Mouse (Mus musculus) heart, postnatal 0 days (tissue): Measurements from ENCODE around the gene Mcm8. TPM values are rescaled to one million over a fixed set of nuclear protein-coding genes. Genes with fewer than 3 reads are reported as not detected.
A peak's percentile ranks its signal among the peaks of the same experiment; 100 is the strongest.

ENCODE experiments used
- ATAC-seq: fragments of 200-750 bp; cut with Nextera tagmentation; 2 replicates; pipeline ENCODE4 v1.8.0; 2017; ENCODE audit warnings: low read depth, moderate number of reproducible peaks, moderate library complexity; ENCODE audit not compliant: insufficient read depth
- DNase-seq: peaks from one replicate; pipeline ENCODE4 v3.0.0-alpha.2; 2016; ENCODE audit warnings: low spot score
- H3K27ac ChIP-seq: fragments of 300-500 bp; sonication (generic); 2 replicates; pipeline ENCODE4 v1.5.1; 2014; ENCODE audit warnings: low read depth, mild to moderate bottlenecking
- H3K27me3 ChIP-seq: fragments of 300-500 bp; sonication (generic); 2 replicates; pipeline ENCODE4 v1.6.1; 2014; ENCODE audit warnings: low read length, mixed read lengths; ENCODE audit not compliant: control insufficient read depth, insufficient read depth
- H3K36me3 ChIP-seq: fragments of 300-500 bp; sonication (generic); replicated peaks from 2 replicates; pipeline ENCODE4 v1.6.1; 2014; ENCODE audit warnings: low read length, mixed read lengths; ENCODE audit not compliant: control insufficient read depth, insufficient read depth
- H3K4me1 ChIP-seq: fragments of 300-500 bp; sonication (generic); 2 replicates; pipeline ENCODE4 v1.6.1; 2014; ENCODE audit warnings: antibody characterized with exemption; ENCODE audit not compliant: control insufficient read depth, insufficient read depth
- H3K4me2 ChIP-seq: fragments of 300-500 bp; sonication (generic); 2 replicates; pipeline ENCODE4 v1.6.1; 2014; ENCODE audit warnings: low read depth, mild to moderate bottlenecking, low read length, moderate library complexity
- H3K4me3 ChIP-seq: fragments of 300-500 bp; sonication (generic); 2 replicates; pipeline ENCODE4 v1.5.1; 2014; ENCODE audit warnings: low read depth, low read length
- H3K9ac ChIP-seq: fragments of 300-500 bp; sonication (generic); replicated peaks from 2 replicates; pipeline ENCODE4 v1.6.1; 2014; ENCODE audit warnings: low read depth, low read length, mixed read lengths
- H3K9me3 ChIP-seq: fragments of 300-500 bp; sonication (generic); replicated peaks from 2 replicates; pipeline ENCODE4 v1.6.1; 2016; ENCODE audit warnings: low read length; ENCODE audit not compliant: control insufficient read depth
- CTCF ChIP-seq: IDR thresholded peaks from 2 replicates; pipeline ENCODE4 v1.5.1; 2016; ENCODE audit warnings: antibody characterized with exemption, control low read depth, low read depth
- EP300 ChIP-seq: IDR thresholded peaks from 2 replicates; pipeline ENCODE4 v1.6.1; 2016; ENCODE audit warnings: antibody characterized with exemption, low read depth
- WGBS: fragments of 180-500 bp; shearing (Covaris S2); extraction: QIAGEN DNeasy Blood & Tissue Kit; methylation state at CpG from one replicate; pipeline ENCODE4 v1.1.7; 2014; 5-methylcytosine and 5-hydroxymethylcytosine counted together
- polyA plus RNA-seq: library from polyadenylated mRNA; unstranded; fragments of >200 nt; fragmentation: Nextera tagmentation; extraction: Ambion mirVana; gene quantifications from 2 replicates; pipeline ENCODE4 v1.2.1, GENCODE M21; 2015
- total RNA-seq: library from RNA; depleted of rRNA; stranded (reverse); fragments of >200 nt; gene quantifications from 2 replicates; pipeline ENCODE4 v1.2.3, GENCODE M21; 2014; ENCODE audit warnings: low replicate concordance

The Mcm8 gene
- total and polyA plus RNA-seq, 2 experiments from 2014 or later, result 2.1 to 4.0 TPM

DNA sequence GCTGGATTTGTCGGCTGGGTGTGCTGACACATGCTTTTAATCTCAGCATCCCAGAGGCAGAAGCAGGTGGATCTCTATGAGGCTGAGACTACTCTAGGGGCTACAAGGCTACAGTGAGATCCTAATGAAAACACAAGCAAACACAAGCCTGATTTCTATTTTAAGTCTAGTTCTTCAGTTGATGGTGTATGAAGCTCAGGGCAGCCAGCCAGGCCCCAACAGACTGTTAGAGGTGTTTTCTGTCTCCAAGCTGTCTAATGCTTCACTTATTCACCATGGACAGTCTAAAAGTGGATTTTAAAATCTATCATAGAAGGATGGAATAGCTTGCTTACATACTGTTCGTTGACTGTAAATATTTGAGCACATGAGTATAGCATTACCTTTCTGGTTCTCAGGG, 45.5 kb downstream of the Mcm8 start:
- Histone ChIP-seq H3K9me3 (no peaks in the 10 kb centered on the region), H3K27ac (0 out of 2 replicates have a peak overlapping the region, but pooled peaks have one; percentile 2), H3K27me3 (no peaks in the 10 kb centered on the region), H3K4me3 (no peak overlapping the region), H3K36me3 (peaks cover 20% of the 10 kb centered on the region), H3K4me2 (no peak overlapping the region), H3K9ac (no peak overlapping the region), H3K4me1 (peaks cover 4% of the 10 kb centered on the region; the same call in 1 of the 2 replicates)
- TF ChIP-seq CTCF, result no peak
- ATAC-seq, result no peak
- WGBS, result 80% methylated on average over 2 of the region's 2 CpGs
- no peak for DNase-seq

DNA sequence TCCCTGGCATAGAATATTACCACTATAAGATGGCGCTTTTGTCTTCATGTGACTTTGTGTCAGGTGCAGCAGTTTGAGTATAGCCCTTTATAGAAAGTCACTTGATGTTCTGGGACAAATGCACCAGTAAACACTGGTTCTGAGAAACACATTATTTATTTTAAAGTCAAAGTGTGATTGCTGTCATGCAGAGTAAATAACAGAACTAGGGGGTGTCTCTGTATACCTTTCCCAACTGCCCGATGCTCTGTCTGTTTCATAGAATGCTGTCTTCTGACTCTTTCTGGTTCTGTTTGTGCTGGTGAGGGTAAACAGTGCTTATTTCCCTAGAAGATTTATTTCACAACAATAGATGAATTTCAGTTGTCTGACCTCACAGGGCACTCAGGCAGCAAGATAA, 47.4 kb downstream of the Mcm8 start:
- DNase-seq, result no peak
- ATAC-seq, result no peak
- Histone ChIP-seq H3K4me3 (no peak overlapping the region), H3K27ac (no peak overlapping the region), H3K36me3 (peaks cover 32% of the 10 kb centered on the region), H3K27me3 (no peaks in the 10 kb centered on the region), H3K9ac (no peak overlapping the region), H3K4me2 (no peak overlapping the region), H3K4me1 (peaks cover 4% of the 10 kb centered on the region; the same call in 1 of the 2 replicates), H3K9me3 (no peaks in the 10 kb centered on the region)
- WGBS, result 96% methylated on average over 2 of the region's 2 CpGs
- TF ChIP-seq EP300 (no peak), CTCF (no peak)

DNA sequence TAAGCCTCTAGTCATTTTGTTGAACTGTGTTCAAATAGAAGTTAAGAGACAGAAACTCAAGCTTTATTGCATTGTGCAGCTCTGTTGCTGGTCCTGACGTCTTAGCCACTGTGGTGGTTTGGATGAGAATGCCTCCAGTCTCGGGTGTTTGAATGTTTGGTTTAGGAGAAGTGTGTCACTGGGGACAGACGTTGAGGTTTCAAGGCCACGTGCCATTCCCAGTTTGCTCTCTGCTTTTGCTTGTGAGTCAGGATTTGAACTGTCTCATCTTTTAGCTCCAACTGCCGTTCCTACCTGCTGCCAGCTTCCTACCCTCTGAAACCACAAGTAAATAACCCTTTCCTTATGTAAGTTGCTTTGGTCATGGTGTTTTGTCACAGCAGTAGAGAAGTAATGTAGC, 51.6 kb downstream of the Mcm8 start:
- Histone ChIP-seq H3K27ac (no peak overlapping the region), H3K4me2 (no peak overlapping the region), H3K9me3 (no peaks in the 10 kb centered on the region), H3K36me3 (peaks cover 32% of the 10 kb centered on the region), H3K4me1 (no peaks in the 10 kb centered on the region), H3K27me3 (no peaks in the 10 kb centered on the region), H3K9ac (no peak overlapping the region), H3K4me3 (no peak overlapping the region)
- 73% methylated on average over 5 of the region's 5 CpGs for WGBS
- ATAC-seq, result no peak
- TF ChIP-seq EP300 (no peak), CTCF (no peak)
- no peak for DNase-seq

DNA sequence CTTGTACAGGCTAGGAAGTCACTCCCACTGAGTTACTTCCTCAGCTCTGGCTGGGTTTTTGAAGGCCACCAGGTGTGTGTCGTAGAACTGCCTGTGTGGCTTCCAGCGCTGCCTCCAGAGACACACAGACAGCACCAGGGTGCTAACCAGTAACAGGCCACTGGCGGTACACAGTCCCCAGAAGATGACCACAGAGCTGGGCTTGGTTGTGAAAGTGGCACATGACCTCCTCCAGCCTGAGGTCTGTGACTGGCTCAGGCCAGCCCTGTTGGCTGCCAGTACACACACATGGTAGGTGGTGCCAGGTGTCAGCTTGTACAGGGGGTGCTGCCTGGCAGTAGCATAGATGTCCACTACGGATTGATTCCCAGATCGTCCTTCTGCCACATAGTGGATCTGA, 53.7 kb downstream of the Mcm8 start:
- ATAC-seq (no peak), DNase-seq (no peak)

GRCm38 (mm10) chr2:132870286-132870685, 54.3 kb downstream of the Mcm8 start:
- DNase-seq, result no peak
- H3K27ac ChIP-seq, result no peak overlapping the region
- H3K4me1 ChIP-seq, result no peaks in the 10 kb centered on the region
- no peak overlapping the region for H3K4me2 ChIP-seq
- peaks cover 19% of the 10 kb centered on the region for H3K36me3 ChIP-seq
- no peak overlapping the region for H3K9ac ChIP-seq
- no peaks in the 10 kb centered on the region for H3K27me3 ChIP-seq
- H3K9me3 ChIP-seq, result no peaks in the 10 kb centered on the region
- TF ChIP-seq EP300 (no peak), CTCF (no peak)
- no peak overlapping the region for H3K4me3 ChIP-seq
- ATAC-seq, result no peak
- 79% methylated on average over 4 of the region's 4 CpGs for WGBS

More for the DNA sequence above, 53.7 kb downstream of the Mcm8 start:
- Histone ChIP-seq H3K9me3 (no peaks in the 10 kb centered on the region), H3K4me3 (no peak overlapping the region), H3K9ac (no peak overlapping the region), H3K4me1 (no peaks in the 10 kb centered on the region), H3K27me3 (no peaks in the 10 kb centered on the region), H3K4me2 (no peak overlapping the region), H3K27ac (no peak overlapping the region), H3K36me3 (peaks cover 22% of the 10 kb centered on the region)
- 79% methylated on average over 5 of the region's 5 CpGs for WGBS
- no peak for TF ChIP-seq EP300
- no peak for TF ChIP-seq CTCF

- no peak overlapping the region for H3K4me3 ChIP-seq
- 67% methylated on average over 3 of the region's 3 CpGs for WGBS
- H3K9me3 ChIP-seq, result no peaks in the 10 kb centered on the region
- DNase-seq (no peak), ATAC-seq (no peak)
- H3K4me2 ChIP-seq, result no peak overlapping the region
- H3K27ac ChIP-seq, result no peak overlapping the region
- H3K4me1 ChIP-seq, result no peaks in the 10 kb centered on the region
- H3K9ac ChIP-seq, result no peak overlapping the region
- TF ChIP-seq CTCF (no peak), EP300 (no peak)
- peaks cover 10% of the 10 kb centered on the region for H3K36me3 ChIP-seq
- H3K27me3 ChIP-seq, result 0 out of 2 replicates have a peak, but pooled peaks cover 4% of the 10 kb centered on the region
Observed at GRCm38 (mm10) chr2:132871663-132872062, 55.7 kb downstream of the Mcm8 start.
